Mouse (Mus musculus): ENCODE data around the gene Vdr. TPM values are rescaled to one million over a fixed set of nuclear protein-coding genes. Genes with fewer than 3 reads are reported as not detected.

Gene Vdr
- polyA plus RNA-seq (2012; fragmentation: generic; extraction: Trizol): 10 to 100 TPM in 1 of 2 experiments, 1 to 10 TPM in 1; 3.6 to 18.0 TPM

GRCm38 (mm10) chr15:97910530-97910929 lies at the start of gene Vdr:
TSS of gene Vdr (minus strand) at chr15:97910630.

GRCm38 (mm10) chr15:97844037-97845034 lies 66.1 kb downstream of the Vdr start, which contains the start of gene Hdac7:
TSS of gene Hdac7 (minus strand) at chr15:97844502.

Other genes starting within 250 kb of the Vdr start
- gene Rpap3, start 204.8 kb downstream of the Vdr start, polyA plus RNA-seq (2012; fragmentation: generic; extraction: Trizol): 10 to 100 TPM in 1 of 2 experiments, 1 to 10 TPM in 1; 3.1 to 12.0 TPM
- under 1 TPM; 0.01 to 0.22 TPM for gene Endou, start 179.3 kb downstream of the Vdr start, polyA plus RNA-seq (2012; fragmentation: generic; extraction: Trizol)
- 10 to 100 TPM in 1 of 2 experiments, 1 to 10 TPM in 1; 3.0 to 11.6 TPM for gene Rapgef3, start 142.7 kb downstream of the Vdr start, polyA plus RNA-seq (2012; fragmentation: generic; extraction: Trizol)
- gene Slc48a1, start 132.1 kb downstream of the Vdr start, polyA plus RNA-seq (2012; fragmentation: generic; extraction: Trizol): 100 to 1,000 TPM in 1 of 2 experiments, 10 to 100 TPM in 1; 93.3 to 136 TPM
- 10 to 100 TPM; 64.5 to 86.6 TPM for gene Hdac7, start 66.1 kb downstream of the Vdr start, polyA plus RNA-seq (2012; fragmentation: generic; extraction: Trizol)
- gene Tmem106c, start 53.6 kb upstream of the Vdr start, polyA plus RNA-seq (2012; fragmentation: generic; extraction: Trizol): 10 to 100 TPM; 36.3 to 77.7 TPM
- 10 to 100 TPM; 17.3 to 25.2 TPM for gene Col2a1, start 94.1 kb upstream of the Vdr start, polyA plus RNA-seq (2012; fragmentation: generic; extraction: Trizol)
- gene Pfkm, start 182.0 kb upstream of the Vdr start, polyA plus RNA-seq (2012; fragmentation: generic; extraction: Trizol): 100 to 1,000 TPM in 1 of 2 experiments, 10 to 100 TPM in 1; 31.0 to 113 TPM
- gene Senp1, start 183.1 kb upstream of the Vdr start, polyA plus RNA-seq (2012; fragmentation: generic; extraction: Trizol): 10 to 100 TPM in 1 of 2 experiments, 1 to 10 TPM in 1; 3.6 to 11.2 TPM